Mouse (Mus musculus) neural tube, embryonic 13.5 days (tissue): ENCODE results near the gene Spsb3. TPM values are rescaled to one million over a fixed set of nuclear protein-coding genes. Genes with fewer than 3 reads are reported as not detected.

Experiments
- ATAC-seq: fragments of 200-750 bp; cut with Nextera tagmentation; 2 replicates; pipeline ENCODE4 v1.8.0; 2017; ENCODE audit warnings: low read depth, mild to moderate bottlenecking, moderate TSS enrichment, moderate library complexity
- H3K27ac ChIP-seq: fragments of 300-500 bp; sonication (generic); replicated peaks from 2 replicates; pipeline ENCODE4 v1.5.1; 2015; ENCODE audit warnings: moderate library complexity, mild to moderate bottlenecking, inconsistent platforms
- H3K27me3 ChIP-seq: fragments of 300-500 bp; sonication (generic); 2 replicates; pipeline ENCODE4 v1.6.1; 2015; ENCODE audit warnings: mild to moderate bottlenecking, inconsistent platforms
- H3K36me3 ChIP-seq: fragments of 300-500 bp; sonication (generic); 2 replicates; pipeline ENCODE4 v1.6.1; 2015; ENCODE audit warnings: mild to moderate bottlenecking, inconsistent platforms
- H3K4me1 ChIP-seq: fragments of 300-500 bp; sonication (generic); replicated peaks from 2 replicates; pipeline ENCODE4 v1.6.1; 2015; ENCODE audit warnings: inconsistent platforms
- H3K4me2 ChIP-seq: fragments of 300-500 bp; sonication (generic); 2 replicates; pipeline ENCODE4 v1.6.1; 2015; ENCODE audit warnings: inconsistent platforms, mild to moderate bottlenecking, moderate library complexity
- H3K4me3 ChIP-seq: fragments of 300-500 bp; sonication (generic); 2 replicates; pipeline ENCODE4 v1.5.1; 2015; ENCODE audit warnings: mild to moderate bottlenecking, inconsistent platforms
- H3K9ac ChIP-seq: fragments of 300-500 bp; sonication (generic); 2 replicates; pipeline ENCODE4 v1.6.1; 2015; ENCODE audit warnings: moderate library complexity, mild to moderate bottlenecking, inconsistent platforms
- H3K9me3 ChIP-seq: fragments of 300-500 bp; sonication (generic); 2 replicates; pipeline ENCODE4 v1.6.1; 2016; ENCODE audit warnings: inconsistent platforms
- WGBS: fragments of 180-500 bp; shearing (Covaris S2); methylation state at CpG from one replicate; pipeline ENCODE4 v1.1.7; 2015; 5-methylcytosine and 5-hydroxymethylcytosine counted together
- polyA plus RNA-seq: library from polyadenylated mRNA; unstranded; fragments of >200 nt; fragmentation: Nextera tagmentation; extraction: Ambion mirVana; gene quantifications from 2 replicates; pipeline ENCODE4 v1.2.1, GENCODE M21; 2015

Spsb3 gene
- polyA plus RNA-seq, 1 experiment from 2014 or later = 74.2 TPM

GRCm38 (mm10) chr17:24877336-24878116, 8.9 kb upstream of the Spsb3 start:
- ATAC-seq = no peak
- H3K27ac ChIP-seq = no peak overlapping the region
- WGBS = 66% methylated on average over 10 of the region's 10 CpGs
- H3K4me2 ChIP-seq = no peak overlapping the region
- H3K27me3 ChIP-seq = no peaks in the 10 kb centered on the region
- no peaks in the 10 kb centered on the region for H3K9me3 ChIP-seq
- H3K4me1 ChIP-seq = no peaks in the 10 kb centered on the region; the same call in 1 of the 2 replicates
- peaks cover 1% of the 10 kb centered on the region for H3K36me3 ChIP-seq
- H3K9ac ChIP-seq = 0 out of 2 replicates have a peak overlapping the region, but pooled peaks have one; percentile 26
- H3K4me3 ChIP-seq = no peak overlapping the region

GRCm38 (mm10) chr17:24878117-24878397, 8.4 kb upstream of the Spsb3 start:
- 42% methylated on average over 5 of the region's 5 CpGs for WGBS
- no peak overlapping the region for H3K27ac ChIP-seq
- H3K9me3 ChIP-seq = no peaks in the 10 kb centered on the region
- H3K4me3 ChIP-seq = no peak overlapping the region
- H3K36me3 ChIP-seq = peaks cover 6% of the 10 kb centered on the region
- H3K27me3 ChIP-seq = no peaks in the 10 kb centered on the region
- no peak for ATAC-seq
- no peaks in the 10 kb centered on the region; the same call in 1 of the 2 replicates for H3K4me1 ChIP-seq
- H3K9ac ChIP-seq = 0 out of 2 replicates have a peak overlapping the region, but pooled peaks have one; percentile 26
- no peak overlapping the region for H3K4me2 ChIP-seq

GRCm38 (mm10) chr17:24878531-24878930, 7.9 kb upstream of the Spsb3 start:
- Histone ChIP-seq H3K4me3 (no peak overlapping the region), H3K9ac (0 out of 2 replicates have a peak overlapping the region, but pooled peaks have one; percentile 26), H3K9me3 (no peaks in the 10 kb centered on the region), H3K4me2 (no peak overlapping the region), H3K27me3 (no peaks in the 10 kb centered on the region), H3K4me1 (no peaks in the 10 kb centered on the region; the same call in 1 of the 2 replicates), H3K36me3 (peaks cover 11% of the 10 kb centered on the region), H3K27ac (no peak overlapping the region)
- 74% methylated on average over 8 of the region's 8 CpGs for WGBS
- ATAC-seq = no peak

GRCm38 (mm10) chr17:24881738-24882440, 4.6 kb upstream of the Spsb3 start:
- WGBS = 53% methylated on average over 7 of the region's 7 CpGs
- H3K4me1 ChIP-seq = peaks cover 13% of the 10 kb centered on the region
- no peak overlapping the region for H3K9ac ChIP-seq
- H3K4me2 ChIP-seq = no peak overlapping the region
- no peaks in the 10 kb centered on the region for H3K27me3 ChIP-seq
- no peak overlapping the region for H3K4me3 ChIP-seq
- no peak for ATAC-seq
- H3K9me3 ChIP-seq = no peaks in the 10 kb centered on the region
- H3K27ac ChIP-seq = no peak overlapping the region
- H3K36me3 ChIP-seq = peaks cover 18% of the 10 kb centered on the region

GRCm38 (mm10) chr17:24884391-24884790, 2.1 kb upstream of the Spsb3 start:
- WGBS = 91% methylated on average over 6 of the region's 6 CpGs
- H3K9ac ChIP-seq = no peak overlapping the region
- peaks cover 24% of the 10 kb centered on the region for H3K36me3 ChIP-seq
- no peak overlapping the region for H3K27ac ChIP-seq
- no peak overlapping the region for H3K4me2 ChIP-seq
- H3K9me3 ChIP-seq = no peaks in the 10 kb centered on the region
- H3K4me3 ChIP-seq = no peak overlapping the region
- ATAC-seq = no peak
- no peaks in the 10 kb centered on the region for H3K27me3 ChIP-seq
- H3K4me1 ChIP-seq = peaks cover 33% of the 10 kb centered on the region

GRCm38 (mm10) chr17:24885356-24886133, 898 bp upstream of the Spsb3 start:
- no peaks in the 10 kb centered on the region for H3K9me3 ChIP-seq
- ATAC-seq = no peak
- WGBS = 24% methylated on average over 22 of the region's 22 CpGs
- H3K4me3 ChIP-seq = peak overlapping the region; percentile 80
- H3K27me3 ChIP-seq = no peaks in the 10 kb centered on the region
- H3K36me3 ChIP-seq = peaks cover 35% of the 10 kb centered on the region
- H3K4me2 ChIP-seq = peak overlapping the region; percentile 83
- H3K27ac ChIP-seq = no peak overlapping the region
- peak overlapping the region; percentile 69 for H3K9ac ChIP-seq
- peaks cover 33% of the 10 kb centered on the region for H3K4me1 ChIP-seq

- Histone ChIP-seq H3K4me1 (peaks cover 33% of the 10 kb centered on the region), H3K4me3 (peak overlapping the region; percentile 80), H3K4me2 (peak overlapping the region; percentile 88), H3K9ac (peak overlapping the region; percentile 84), H3K36me3 (peaks cover 49% of the 10 kb centered on the region), H3K27ac (peak overlapping the region; percentile 77), H3K9me3 (no peaks in the 10 kb centered on the region), H3K27me3 (no peaks in the 10 kb centered on the region)
- peak; percentile 58 for ATAC-seq
- 1% methylated on average over 18 of the region's 18 CpGs for WGBS
These were observed 459 bp downstream of the Spsb3 start for GRCm38 (mm10) chr17:24886932-24887271.

- Histone ChIP-seq H3K4me3 (peak overlapping the region; percentile 80), H3K9ac (peak overlapping the region; percentile 84), H3K27ac (no peak overlapping the region), H3K4me1 (peaks cover 33% of the 10 kb centered on the region), H3K36me3 (peaks cover 54% of the 10 kb centered on the region), H3K27me3 (no peaks in the 10 kb centered on the region), H3K9me3 (no peaks in the 10 kb centered on the region), H3K4me2 (peak overlapping the region; percentile 88)
- ATAC-seq = no peak
- WGBS = 68% methylated on average over 18 of the region's 18 CpGs
These were observed 1.0 kb downstream of the Spsb3 start for GRCm38 (mm10) chr17:24887291-24888080.

GRCm38 (mm10) chr17:24888862-24889261, 2.4 kb downstream of the Spsb3 start:
- Histone ChIP-seq H3K9ac (0 out of 2 replicates have a peak overlapping the region, but pooled peaks have one; percentile 26), H3K9me3 (no peaks in the 10 kb centered on the region), H3K4me2 (peak overlapping the region; percentile 88; the same call in 1 of the 2 replicates), H3K4me3 (no peak overlapping the region), H3K4me1 (peaks cover 44% of the 10 kb centered on the region), H3K27me3 (no peaks in the 10 kb centered on the region), H3K36me3 (peaks cover 52% of the 10 kb centered on the region), H3K27ac (no peak overlapping the region)
- 96% methylated on average over 3 of the region's 3 CpGs for WGBS
- ATAC-seq = no peak

- H3K36me3 ChIP-seq = peaks cover 49% of the 10 kb centered on the region
- H3K4me2 ChIP-seq = no peak overlapping the region
- H3K9ac ChIP-seq = no peak overlapping the region
- H3K9me3 ChIP-seq = no peaks in the 10 kb centered on the region
- H3K4me1 ChIP-seq = peaks cover 45% of the 10 kb centered on the region
- H3K27ac ChIP-seq = no peak overlapping the region
- H3K4me3 ChIP-seq = no peak overlapping the region
- ATAC-seq = no peak
- no peaks in the 10 kb centered on the region for H3K27me3 ChIP-seq
- 91% methylated on average over 19 of the region's 19 CpGs for WGBS
These were observed 4.0 kb downstream of the Spsb3 start for GRCm38 (mm10) chr17:24890151-24891092.

- no peak overlapping the region for H3K27ac ChIP-seq
These were observed 4.9 kb downstream of the Spsb3 start for GRCm38 (mm10) chr17:24891321-24891720.

More at GRCm38 (mm10) chr17:24891321-24891720, 4.9 kb downstream of the Spsb3 start:
- Histone ChIP-seq H3K4me3 (no peak overlapping the region), H3K4me2 (no peak overlapping the region), H3K36me3 (peaks cover 49% of the 10 kb centered on the region), H3K9ac (no peak overlapping the region), H3K27me3 (no peaks in the 10 kb centered on the region), H3K4me1 (peaks cover 49% of the 10 kb centered on the region), H3K9me3 (no peaks in the 10 kb centered on the region)
- ATAC-seq = no peak
- 89% methylated on average over 13 of the region's 13 CpGs for WGBS
